Mouse (Mus musculus) embryonic facial prominence, embryonic 15.5 days (tissue): ENCODE measurements around the gene Sar1a. TPM values are rescaled to one million over a fixed set of nuclear protein-coding genes. Genes with fewer than 3 reads are reported as not detected.

ENCODE experiments used
- ATAC-seq: fragments of 200-750 bp; cut with Nextera tagmentation; 2 replicates; pipeline ENCODE4 v1.8.0; 2017; ENCODE audit warnings: low read depth, moderate TSS enrichment; ENCODE audit not compliant: insufficient number of reproducible peaks, low FRiP score, low TSS enrichment
- H3K27ac ChIP-seq: fragments of 300-500 bp; sonication (generic); replicated peaks from 2 replicates; pipeline ENCODE4 v1.5.1; 2015; ENCODE audit warnings: mild to moderate bottlenecking, inconsistent platforms
- H3K27me3 ChIP-seq: fragments of 300-500 bp; sonication (generic); 2 replicates; pipeline ENCODE4 v1.6.1; 2015; ENCODE audit warnings: inconsistent platforms
- H3K36me3 ChIP-seq: fragments of 300-500 bp; sonication (generic); 2 replicates; pipeline ENCODE4 v1.6.1; 2015; ENCODE audit warnings: mild to moderate bottlenecking, inconsistent platforms
- H3K4me1 ChIP-seq: fragments of 300-500 bp; sonication (generic); 2 replicates; pipeline ENCODE4 v1.6.1; 2015; ENCODE audit warnings: inconsistent platforms
- H3K4me2 ChIP-seq: fragments of 300-500 bp; sonication (generic); replicated peaks from 2 replicates; pipeline ENCODE4 v1.6.1; 2015; ENCODE audit warnings: mild to moderate bottlenecking, inconsistent platforms
- H3K4me3 ChIP-seq: fragments of 300-500 bp; sonication (generic); replicated peaks from 2 replicates; pipeline ENCODE4 v1.5.1; 2015; ENCODE audit warnings: mild to moderate bottlenecking, inconsistent platforms
- H3K9ac ChIP-seq: fragments of 300-500 bp; sonication (generic); 2 replicates; pipeline ENCODE4 v1.6.1; 2015; ENCODE audit warnings: inconsistent platforms
- H3K9me3 ChIP-seq: fragments of 300-500 bp; sonication (generic); replicated peaks from 2 replicates; pipeline ENCODE4 v1.6.1; 2016; ENCODE audit warnings: inconsistent platforms
- WGBS: fragments of 180-500 bp; shearing (Covaris S2); methylation state at CpG from one replicate; pipeline ENCODE4 v1.1.7; 2015; 5-methylcytosine and 5-hydroxymethylcytosine counted together
- polyA plus RNA-seq: library from polyadenylated mRNA; unstranded; fragments of >200 nt; fragmentation: Nextera tagmentation; extraction: Ambion mirVana; gene quantifications from 2 replicates; pipeline ENCODE4 v1.2.1, GENCODE M21; 2015

Sar1a gene
- polyA plus RNA-seq, 1 experiment from 2014 or later, result 284 TPM

DNA sequence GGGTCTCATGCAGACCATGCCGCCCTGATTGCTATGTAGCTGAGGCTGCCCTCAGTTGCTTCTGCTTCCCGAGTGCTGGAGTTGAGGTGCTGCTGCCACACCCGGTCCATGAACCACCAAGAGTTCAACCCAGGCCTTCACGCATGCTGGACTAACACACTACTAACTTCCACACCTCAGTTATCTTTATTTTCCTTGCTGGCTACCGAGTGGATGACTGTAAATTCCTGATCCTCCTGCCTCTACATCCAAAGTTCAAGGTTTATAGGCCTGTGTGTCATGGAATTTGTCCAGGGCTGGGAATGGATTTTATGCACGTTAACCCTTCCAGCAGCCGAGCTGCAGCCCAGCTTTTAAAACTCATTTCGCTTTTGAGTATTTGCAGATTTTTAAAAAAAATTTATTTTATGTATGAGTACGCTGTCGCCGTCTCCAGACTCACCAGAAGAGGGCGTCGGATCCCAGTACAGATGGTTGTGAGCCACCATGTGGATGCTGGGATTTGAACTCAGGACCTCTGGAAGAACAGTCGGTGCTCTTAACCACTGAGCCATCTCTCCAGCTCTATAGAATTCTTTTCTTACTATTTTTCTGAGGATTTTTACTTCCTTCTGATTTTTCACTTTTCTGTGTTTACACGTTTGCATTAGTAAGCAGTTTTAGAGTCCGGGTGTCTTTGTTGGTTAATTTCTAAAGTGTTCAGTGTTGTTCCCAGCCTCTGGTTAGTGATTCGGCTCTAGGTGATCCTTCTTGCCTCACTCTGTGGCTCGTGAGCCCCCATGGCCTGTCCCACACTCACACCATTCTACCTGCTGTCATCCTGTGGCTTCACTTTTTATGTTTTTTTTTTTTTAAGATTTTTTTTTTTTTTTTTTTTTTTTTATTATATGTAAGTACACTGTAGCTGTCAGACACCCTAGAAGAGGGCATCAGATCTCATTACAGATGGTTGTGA is 22.9 kb upstream of the Sar1a start:
- no peak overlapping the region for H3K9ac ChIP-seq
- H3K27ac ChIP-seq, result no peak overlapping the region
- no peaks in the 10 kb centered on the region for H3K27me3 ChIP-seq
- no peak overlapping the region for H3K4me2 ChIP-seq
- H3K36me3 ChIP-seq, result peaks cover 25% of the 10 kb centered on the region
- H3K9me3 ChIP-seq, result no peaks in the 10 kb centered on the region
- no peak overlapping the region for H3K4me3 ChIP-seq
- ATAC-seq, result no peak
- WGBS, result 89% methylated on average over 18 of the region's 18 CpGs
- H3K4me1 ChIP-seq, result no peaks in the 10 kb centered on the region; the same call in 1 of the 2 replicates

DNA sequence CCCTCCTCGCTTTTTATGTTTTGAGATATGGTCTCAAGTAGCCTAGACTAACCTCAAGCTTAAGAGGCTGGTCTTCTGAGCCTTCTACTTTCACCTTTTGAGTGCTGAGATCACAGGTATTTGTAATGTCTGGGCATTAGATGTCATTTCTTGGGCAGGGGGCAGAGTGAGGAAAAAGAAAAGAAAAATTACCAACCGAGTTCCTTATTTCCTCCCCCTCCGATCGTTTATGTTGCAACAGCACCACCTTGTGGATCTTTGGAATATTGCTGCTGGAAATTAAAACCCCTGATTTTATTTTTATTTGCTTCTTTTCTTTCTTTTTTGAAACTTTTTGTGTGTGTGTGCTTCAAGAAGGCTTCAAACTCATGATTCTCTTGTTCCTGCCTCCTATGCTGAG is 22.1 kb upstream of the Sar1a start:
- Histone ChIP-seq H3K27me3 (no peaks in the 10 kb centered on the region), H3K4me3 (no peak overlapping the region), H3K36me3 (peaks cover 25% of the 10 kb centered on the region), H3K9ac (no peak overlapping the region), H3K4me1 (peaks cover 4% of the 10 kb centered on the region; the same call in 1 of the 2 replicates), H3K27ac (no peak overlapping the region), H3K9me3 (no peaks in the 10 kb centered on the region), H3K4me2 (no peak overlapping the region)
- WGBS, result 28% methylated on average over 4 of the region's 4 CpGs
- no peak for ATAC-seq

- Histone ChIP-seq H3K36me3 (peaks cover 48% of the 10 kb centered on the region), H3K27me3 (no peaks in the 10 kb centered on the region), H3K9me3 (no peaks in the 10 kb centered on the region), H3K9ac (no peak overlapping the region), H3K4me2 (no peak overlapping the region), H3K4me1 (peaks cover 4% of the 10 kb centered on the region; the same call in 1 of the 2 replicates), H3K27ac (no peak overlapping the region), H3K4me3 (no peak overlapping the region)
- ATAC-seq, result no peak
- 62% methylated on average over 8 of the region's 8 CpGs for WGBS
Measured at GRCm38 (mm10) chr10:61661887-61662286, 18.2 kb upstream of the Sar1a start.

- ATAC-seq, result 0 out of 2 replicates have a peak, but pooled peaks have one; percentile 24
- H3K36me3 ChIP-seq, result peaks cover 53% of the 10 kb centered on the region
Measured at GRCm38 (mm10) chr10:61662391-61662988, 17.6 kb upstream of the Sar1a start.

DNA sequence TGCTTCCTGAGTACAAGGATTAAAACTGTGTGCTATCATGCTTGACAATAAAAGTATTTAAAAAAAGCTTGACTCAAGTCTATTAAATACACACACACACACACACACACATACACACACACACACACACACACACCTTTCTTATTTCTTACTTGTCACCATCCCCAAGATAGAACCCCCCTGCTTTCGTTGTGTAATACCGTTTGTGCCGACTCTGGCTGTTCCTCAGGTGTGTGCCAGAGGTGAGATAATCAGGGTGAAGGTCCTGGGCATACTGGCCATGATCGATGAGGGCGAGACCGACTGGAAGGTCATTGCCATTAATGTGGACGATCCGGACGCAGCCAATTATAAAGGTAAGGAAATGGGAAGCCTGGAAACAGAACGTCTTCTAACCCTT is 15.0 kb upstream of the Sar1a start:
- Histone ChIP-seq H3K4me2 (no peak overlapping the region), H3K9me3 (no peaks in the 10 kb centered on the region), H3K27ac (no peak overlapping the region), H3K4me3 (no peak overlapping the region), H3K9ac (no peak overlapping the region), H3K4me1 (peaks cover 4% of the 10 kb centered on the region; the same call in 1 of the 2 replicates), H3K27me3 (no peaks in the 10 kb centered on the region), H3K36me3 (peaks cover 70% of the 10 kb centered on the region)
- 96% methylated on average over 10 of the region's 10 CpGs for WGBS
- ATAC-seq, result no peak

More at GRCm38 (mm10) chr10:61662391-61662988, 17.6 kb upstream of the Sar1a start:
- WGBS, result 42% methylated on average over 10 of the region's 10 CpGs
- H3K4me1 ChIP-seq, result peaks cover 4% of the 10 kb centered on the region; the same call in 1 of the 2 replicates
- H3K4me3 ChIP-seq, result no peak overlapping the region
- H3K27ac ChIP-seq, result 0 out of 2 replicates have a peak overlapping the region, but pooled peaks have one; percentile 34
- no peak overlapping the region for H3K9ac ChIP-seq
- no peaks in the 10 kb centered on the region for H3K27me3 ChIP-seq
- H3K4me2 ChIP-seq, result no peak overlapping the region
- H3K9me3 ChIP-seq, result no peaks in the 10 kb centered on the region

DNA sequence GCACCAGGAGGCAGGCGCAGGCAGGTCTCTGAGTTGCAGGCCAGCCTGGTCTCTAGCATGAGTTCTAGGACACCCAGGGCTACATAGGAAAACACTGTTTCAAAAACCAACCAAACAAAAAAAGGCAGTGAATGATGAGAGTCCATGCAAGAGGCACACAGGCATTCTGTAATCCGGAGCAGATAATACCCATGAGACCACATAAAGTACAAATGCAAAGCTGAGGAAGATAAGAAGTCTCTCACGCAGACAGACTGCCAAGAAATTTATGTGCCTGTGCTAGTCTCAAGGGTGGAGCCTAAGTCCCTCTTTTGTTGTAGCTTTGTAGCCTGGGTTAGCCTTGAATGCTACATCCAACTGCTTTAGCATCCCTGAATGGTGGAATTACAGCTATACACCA is 14.4 kb upstream of the Sar1a start:
- 89% methylated on average over 3 of the region's 3 CpGs for WGBS
- Histone ChIP-seq H3K4me3 (no peak overlapping the region), H3K4me1 (peaks cover 4% of the 10 kb centered on the region; the same call in 1 of the 2 replicates), H3K36me3 (peaks cover 71% of the 10 kb centered on the region), H3K4me2 (no peak overlapping the region), H3K9me3 (no peaks in the 10 kb centered on the region), H3K27ac (no peak overlapping the region), H3K27me3 (no peaks in the 10 kb centered on the region), H3K9ac (no peak overlapping the region)
- ATAC-seq, result no peak

DNA sequence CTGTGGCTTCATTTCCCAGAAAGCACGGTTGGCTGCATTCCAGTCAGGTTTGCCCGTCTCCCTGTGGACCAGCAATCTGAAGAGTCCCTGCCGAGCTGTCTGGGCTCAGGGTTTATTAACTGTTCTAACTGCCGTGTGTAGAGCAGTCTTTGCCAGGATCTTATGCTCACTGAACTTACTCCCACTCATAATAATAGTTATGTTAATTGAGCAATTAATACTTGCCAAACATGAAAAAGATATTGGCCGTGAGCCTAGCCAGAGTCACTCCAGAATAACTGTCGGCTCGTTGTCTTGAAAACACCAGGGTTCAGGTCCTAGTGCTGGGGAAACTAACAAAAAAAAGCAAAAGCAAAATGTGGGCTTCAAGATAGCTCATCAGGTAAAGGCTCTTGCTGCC is 10.8 kb upstream of the Sar1a start:
- H3K36me3 ChIP-seq, result peaks cover 82% of the 10 kb centered on the region
- no peak overlapping the region for H3K4me2 ChIP-seq
- WGBS, result 80% methylated on average over 7 of the region's 7 CpGs
- no peak overlapping the region for H3K27ac ChIP-seq
- H3K27me3 ChIP-seq, result no peaks in the 10 kb centered on the region
- no peak for ATAC-seq
- no peak overlapping the region for H3K4me3 ChIP-seq
- no peak overlapping the region for H3K9ac ChIP-seq
- no peaks in the 10 kb centered on the region for H3K9me3 ChIP-seq
- H3K4me1 ChIP-seq, result no peaks in the 10 kb centered on the region

DNA sequence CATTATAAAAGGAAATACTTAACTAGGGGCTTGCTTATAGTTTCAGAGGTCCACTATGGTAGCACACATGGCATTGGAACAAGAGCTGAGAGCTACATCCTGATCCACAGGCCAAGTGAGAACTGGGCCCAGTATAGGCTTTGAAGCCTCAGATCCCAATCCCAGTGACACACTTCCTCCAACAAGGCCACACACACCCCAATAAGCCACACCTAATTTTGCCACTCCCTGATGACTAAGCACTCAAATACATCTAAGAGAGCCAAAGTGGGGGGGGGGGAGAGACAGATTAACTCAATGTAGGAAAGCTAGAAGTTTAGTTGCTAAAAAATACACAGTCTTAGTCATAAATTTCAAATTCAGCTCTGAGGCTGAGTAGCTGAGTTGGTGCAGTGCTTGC is 10.2 kb upstream of the Sar1a start:
- Histone ChIP-seq H3K4me1 (no peaks in the 10 kb centered on the region), H3K27me3 (no peaks in the 10 kb centered on the region), H3K4me2 (no peak overlapping the region), H3K9ac (no peak overlapping the region), H3K27ac (no peak overlapping the region), H3K4me3 (no peak overlapping the region), H3K36me3 (peaks cover 85% of the 10 kb centered on the region), H3K9me3 (no peaks in the 10 kb centered on the region)
- ATAC-seq, result no peak

DNA sequence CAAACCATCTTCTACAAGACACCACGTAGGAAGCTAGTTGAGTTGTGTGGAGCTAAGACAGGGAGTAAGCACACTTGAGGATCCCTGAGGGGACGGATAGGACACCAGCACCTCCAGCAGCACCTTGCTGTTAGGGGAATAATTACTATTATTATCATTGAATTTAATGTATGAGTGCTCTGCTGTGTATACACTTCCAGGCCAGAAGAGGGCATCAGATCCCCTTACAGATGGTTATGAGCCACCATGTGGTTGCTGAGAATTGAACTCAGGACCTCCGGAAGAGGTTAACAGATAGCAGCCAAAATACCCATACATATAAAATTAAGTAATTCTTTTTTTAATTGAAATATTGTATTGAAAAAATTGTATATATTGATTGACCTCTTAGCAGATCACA is 9.3 kb upstream of the Sar1a start:
- H3K27ac ChIP-seq, result no peak overlapping the region
- H3K4me2 ChIP-seq, result no peak overlapping the region
- no peak overlapping the region for H3K9ac ChIP-seq
- WGBS, result 94% methylated on average over 3 of the region's 3 CpGs
- H3K4me1 ChIP-seq, result no peaks in the 10 kb centered on the region
- H3K4me3 ChIP-seq, result no peak overlapping the region
- no peaks in the 10 kb centered on the region for H3K9me3 ChIP-seq
- H3K27me3 ChIP-seq, result no peaks in the 10 kb centered on the region
- H3K36me3 ChIP-seq, result peaks cover 83% of the 10 kb centered on the region
- ATAC-seq, result no peak

GRCm38 (mm10) chr10:61675935-61676334 is 4.2 kb upstream of the Sar1a start:
- no peak overlapping the region for H3K27ac ChIP-seq
- H3K27me3 ChIP-seq, result no peaks in the 10 kb centered on the region
- 75% methylated on average over 3 of the region's 3 CpGs for WGBS
- no peak overlapping the region for H3K9ac ChIP-seq
- H3K4me2 ChIP-seq, result no peak overlapping the region
- H3K4me1 ChIP-seq, result 0 out of 2 replicates have a peak, but pooled peaks cover 3% of the 10 kb centered on the region
- H3K9me3 ChIP-seq, result no peaks in the 10 kb centered on the region
- peaks cover 41% of the 10 kb centered on the region for H3K36me3 ChIP-seq
- ATAC-seq, result no peak
- no peak overlapping the region for H3K4me3 ChIP-seq

DNA sequence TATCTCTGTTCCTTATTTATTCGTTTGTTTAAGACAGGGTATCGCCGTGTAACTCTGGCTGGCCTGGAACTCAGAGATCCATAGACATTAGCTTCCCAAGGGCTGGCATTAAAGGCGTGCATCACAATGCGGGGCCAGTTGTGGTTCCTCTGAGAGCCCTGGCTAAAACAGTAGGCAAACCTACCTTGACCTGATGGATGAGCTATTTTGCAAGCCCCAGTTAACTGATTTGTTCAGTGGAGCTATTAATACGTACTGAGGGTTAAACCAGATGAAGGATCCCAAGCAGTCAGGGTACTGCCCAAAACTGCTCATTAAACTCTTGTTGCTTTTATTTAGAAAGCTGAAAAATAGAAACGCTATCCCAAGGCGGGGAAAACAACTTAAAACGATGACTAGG is 554 bp upstream of the Sar1a start:
- ATAC-seq, result no peak
- peaks cover 15% of the 10 kb centered on the region for H3K36me3 ChIP-seq
- 35% methylated on average over 9 of the region's 9 CpGs for WGBS

More for the DNA sequence above, 554 bp upstream of the Sar1a start:
- Histone ChIP-seq H3K4me1 (peaks cover 22% of the 10 kb centered on the region), H3K9ac (peak overlapping the region; percentile 72), H3K4me3 (peak overlapping the region; percentile 88), H3K27ac (peak overlapping the region; percentile 91), H3K27me3 (no peaks in the 10 kb centered on the region), H3K4me2 (peak overlapping the region; percentile 60), H3K9me3 (no peaks in the 10 kb centered on the region)
